ENCODE assay signal across 22 mouse cellular contexts in genomic region chr2:65282979-65283378, GRCm38 (mm10).
"Had no signal": no experiment of that assay in that cellular context is flagged by ENCODE, and none has a peak within 500 bp of the region (broad histone marks: within the 10 kb centered on the region; RNA-seq: fewer than 3 reads in every experiment).

No protein-coding gene starts in this region.

- ATAC-seq: liver, postnatal 0 days; lung, postnatal 0 days; midbrain, embryonic 13.5 days; midbrain, embryonic 15.5 days had no signal

- H3K27me3 ChIP-seq: liver, embryonic 15.5 days; lung, embryonic 15.5 days; megakaryocyte, embryonic 14.5 days; midbrain, embryonic 13.5 days; midbrain, embryonic 15.5 days; neural tube, embryonic 12.5 days; stomach, embryonic 15.5 days had no signal

- H3K4me1 ChIP-seq: megakaryocyte, embryonic 14.5 days; midbrain, embryonic 15.5 days; neural tube, embryonic 12.5 days had no signal

- DNase-seq: liver, postnatal 0 days; lung, adult 2 months; lung, postnatal 14 days; lung, postnatal 36 days; retina, postnatal 1 day; right cerebral cortex, adult 18-20 months; right cerebral cortex, postnatal 25 days; right cerebral cortex, postnatal 4 days; spleen, adult 18-20 months; thymus, adult 2 months; thymus, postnatal 25 days; thymus, postnatal 4 days had no signal

- H3K27ac ChIP-seq: liver, embryonic 15.5 days; lung, embryonic 15.5 days; macrophage; midbrain, embryonic 13.5 days; midbrain, embryonic 15.5 days; neural tube, embryonic 12.5 days; stomach, embryonic 15.5 days; stomach, postnatal 0 days had no signal

- H3K36me3 ChIP-seq: liver, embryonic 15.5 days; lung, embryonic 15.5 days; midbrain, embryonic 13.5 days; midbrain, embryonic 15.5 days; neural tube, embryonic 12.5 days; stomach, embryonic 15.5 days had no signal

- H3K4me3 ChIP-seq: liver, embryonic 15.5 days; lung, embryonic 15.5 days; megakaryocyte, embryonic 14.5 days; midbrain, embryonic 13.5 days; midbrain, embryonic 15.5 days; neural tube, embryonic 12.5 days; stomach, embryonic 15.5 days had no signal

- H3K9me3 ChIP-seq: liver, embryonic 15.5 days; lung, embryonic 15.5 days; megakaryocyte, embryonic 14.5 days; midbrain, embryonic 13.5 days; midbrain, embryonic 15.5 days; neural tube, embryonic 12.5 days; stomach, embryonic 15.5 days had no signal
